Mouse (Mus musculus) lung, postnatal 4 days (tissue): ENCODE data around the gene Bpifb4.
A peak's percentile ranks its signal among the peaks of the same experiment; 100 is the strongest.

Experiments used
- DNase-seq, 2 experiments: peaks; one replicate each; pipeline ENCODE4 v3.0.0; 2021

The Bpifb4 gene

DNA sequence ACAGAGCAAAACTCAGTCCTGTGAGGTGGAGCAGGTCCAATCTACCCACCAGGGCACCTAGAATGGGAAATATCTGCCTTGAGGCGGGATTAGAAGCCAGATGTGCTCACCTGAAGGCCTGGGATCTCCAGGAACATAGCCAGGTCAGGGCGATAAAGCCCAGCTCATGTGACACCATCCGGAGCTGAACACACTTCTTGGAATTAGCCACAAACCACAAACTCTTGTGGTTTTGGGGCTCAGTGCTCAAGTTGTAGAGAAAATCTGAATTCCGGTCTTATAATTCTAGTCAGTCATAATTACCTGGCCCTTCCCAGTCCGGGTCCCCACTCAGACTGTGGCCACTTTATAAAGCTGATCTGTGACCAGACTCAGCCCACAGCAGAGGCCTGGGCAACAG lies at the start of gene Bpifb4:
TSS of gene Bpifb4 (plus strand) at position 370 of the 400 bp plus-strand sequence.
- no peak for DNase-seq

DNA sequence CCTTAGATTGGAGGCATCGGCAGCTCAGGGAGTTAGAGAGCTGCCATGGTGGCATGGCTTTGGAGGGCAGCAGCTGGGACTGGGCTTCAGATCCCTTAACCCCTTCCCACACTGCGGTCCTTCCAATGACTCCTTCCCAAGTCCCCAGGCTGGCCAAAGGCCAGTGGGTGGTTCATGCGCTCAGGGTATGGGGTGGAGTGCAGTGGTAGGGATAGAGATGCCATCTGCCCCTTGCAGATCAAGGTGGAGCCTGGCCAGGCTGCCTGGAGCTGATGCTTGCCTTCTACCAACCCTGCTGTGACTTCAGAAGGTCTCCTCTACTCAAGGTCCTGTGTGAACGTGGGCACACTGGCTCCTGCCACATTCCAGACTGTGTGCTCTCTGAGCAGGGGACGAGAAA lies 38.9 kb upstream of the Bpifb4 start:
- no peak for DNase-seq

DNA sequence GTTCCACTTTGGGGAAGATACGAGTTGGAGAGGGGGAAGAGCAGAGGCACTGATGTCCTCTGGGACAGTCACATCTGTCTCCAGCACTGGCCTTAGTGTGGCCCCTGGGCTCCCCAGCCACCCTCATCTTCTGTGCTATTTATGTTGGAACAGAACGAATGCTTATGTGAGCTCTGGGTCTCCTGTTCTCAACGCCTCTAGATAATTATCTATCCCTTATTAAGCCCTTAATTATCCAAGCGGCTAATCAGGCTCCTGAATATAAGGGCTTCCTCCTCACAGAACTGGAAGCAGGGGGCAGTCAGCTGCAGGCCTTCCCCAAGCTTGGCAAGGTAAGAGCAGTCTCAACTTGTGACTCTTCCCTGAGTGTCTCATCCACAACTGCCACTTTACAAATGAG lies 37.9 kb upstream of the Bpifb4 start, which contains the start of gene Bpifb6:
TSS of gene Bpifb6 (plus strand) at position 301 of the 400 bp plus-strand sequence.
- no peak for DNase-seq

DNA sequence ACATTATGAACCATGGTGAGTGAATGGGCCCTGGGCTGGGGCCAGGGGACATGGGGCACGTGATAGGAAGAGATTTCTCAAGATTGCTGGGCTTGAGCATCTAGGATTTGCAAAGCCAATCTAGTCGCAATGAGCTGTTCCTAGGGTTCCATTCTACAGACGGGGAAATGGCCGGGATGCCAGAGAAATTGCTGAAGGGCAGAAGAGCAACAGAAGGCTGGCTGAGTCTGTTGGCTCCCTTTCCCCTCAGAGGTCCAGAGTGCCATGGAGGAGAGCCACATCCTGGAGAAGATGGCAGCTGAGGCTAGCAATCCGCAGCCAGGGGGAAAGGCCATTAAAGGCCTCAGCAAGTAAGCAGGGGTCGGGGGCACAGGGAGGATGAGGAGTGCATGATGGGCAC lies 35.3 kb upstream of the Bpifb4 start:
- no peak for DNase-seq

DNA sequence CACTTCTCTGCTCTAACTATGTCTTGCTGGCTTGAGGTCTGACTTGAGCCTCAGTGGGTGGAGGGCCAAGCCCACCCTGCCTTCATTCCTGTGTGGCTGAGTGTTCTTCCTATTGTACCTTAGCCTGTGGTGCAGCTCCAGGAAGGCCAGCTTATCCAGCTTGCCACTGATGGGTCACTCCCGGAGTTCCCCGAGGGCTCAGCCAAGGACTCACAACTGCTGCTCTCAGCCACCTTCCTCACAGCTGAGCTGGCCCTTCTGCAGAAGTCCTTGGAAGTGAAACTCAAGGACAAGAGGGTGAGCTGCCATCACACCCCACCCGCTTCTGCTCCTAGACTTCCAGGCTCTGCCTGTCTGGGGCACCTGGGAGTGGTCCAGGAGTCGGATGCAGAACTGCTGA lies 31.4 kb upstream of the Bpifb4 start:
- DNase-seq: no peak

DNA sequence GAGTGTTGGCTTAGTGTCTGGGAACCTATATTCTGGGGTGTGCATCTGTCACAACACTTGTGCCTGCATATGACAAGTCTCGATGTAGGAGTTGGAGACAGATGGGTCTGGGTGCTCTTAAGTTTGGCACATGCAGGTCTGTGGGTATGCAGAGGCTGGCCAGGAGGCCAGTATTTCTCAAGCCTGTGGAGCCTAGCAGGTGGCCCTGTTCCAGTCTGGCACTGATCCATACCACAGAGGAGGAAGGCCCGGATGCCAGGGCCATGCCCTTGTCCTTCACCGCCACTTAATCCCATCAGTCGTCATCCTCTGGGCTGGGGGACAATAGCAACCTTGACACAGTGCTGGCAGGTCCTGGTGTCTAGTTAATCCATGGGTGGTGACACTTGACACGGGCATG lies 23.9 kb upstream of the Bpifb4 start:
- DNase-seq: peak in 1 of 2 experiments; percentile 29

GRCm38 (mm10) chr2:153917930-153918329 lies 20.1 kb upstream of the Bpifb4 start, which contains the start of gene Bpifb3:
Gene Bpifb3 (plus strand): TSS chr2:153918230.
- no peak for DNase-seq

DNA sequence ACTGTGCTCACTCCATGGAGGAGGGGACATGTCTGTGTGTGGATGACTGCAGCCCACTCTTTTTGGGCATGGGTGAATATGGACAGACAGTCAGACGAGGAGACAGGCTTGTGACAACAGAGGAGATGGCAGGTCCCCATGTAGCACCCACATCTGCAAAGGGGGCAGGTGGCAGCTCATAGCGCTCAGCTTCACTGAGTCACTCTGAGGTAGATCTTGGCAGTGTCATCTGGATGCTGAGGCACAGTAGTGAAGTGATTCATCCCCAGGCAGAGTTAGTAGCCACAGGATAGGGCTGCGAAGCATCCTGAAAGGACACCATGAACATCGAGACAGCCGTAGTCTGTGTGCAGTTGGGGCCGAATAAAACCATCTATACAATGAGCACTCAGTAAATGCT lies 16.8 kb upstream of the Bpifb4 start:
- no peak for DNase-seq

DNA sequence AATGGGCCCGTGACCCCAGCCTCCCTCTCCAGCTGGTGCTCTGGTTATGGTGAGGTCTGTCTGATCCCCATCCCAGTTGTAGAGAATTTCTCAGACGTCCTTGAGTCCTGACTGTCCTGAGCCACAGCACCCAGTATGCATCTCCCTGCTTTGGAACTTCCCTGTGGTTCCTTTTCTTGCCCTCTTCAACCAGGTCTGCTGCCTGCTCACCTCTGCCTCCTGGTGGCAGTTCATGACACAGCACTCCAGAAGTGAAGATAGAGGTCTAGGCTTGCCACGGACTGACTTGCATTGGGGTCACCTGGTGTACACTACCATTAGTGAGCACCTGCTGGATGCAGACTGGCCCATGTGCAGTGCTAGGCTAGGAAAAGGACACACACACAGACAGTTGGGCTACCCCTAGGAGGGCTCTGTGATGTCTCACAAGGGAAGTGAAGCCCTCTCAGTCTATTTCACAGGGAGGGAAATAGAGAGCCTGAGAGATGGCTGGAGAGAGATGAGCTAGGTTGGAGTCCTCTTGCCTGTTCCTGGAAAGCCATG lies 8.1 kb upstream of the Bpifb4 start:
- DNase-seq: peak; percentile 27 to 60

DNA sequence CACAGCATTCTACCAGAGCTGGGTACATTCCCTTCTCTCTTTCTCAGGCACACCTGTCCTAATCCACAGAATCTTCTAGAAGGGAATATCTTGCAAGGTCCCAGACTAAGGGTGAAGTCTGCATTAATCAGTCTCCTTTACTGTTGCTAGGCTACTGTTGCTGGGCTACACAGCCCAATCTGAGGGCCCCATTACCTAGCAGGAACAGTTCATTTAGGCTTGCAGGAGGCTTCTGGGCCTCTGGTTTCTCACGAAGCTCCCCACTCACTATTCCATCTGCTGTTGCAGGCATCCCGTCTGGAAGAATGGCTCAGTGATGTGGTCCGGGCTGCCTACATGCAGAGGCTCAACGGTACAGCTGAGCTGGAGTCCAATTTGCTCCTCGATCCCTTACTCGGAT lies 6.9 kb upstream of the Bpifb4 start:
- no peak for DNase-seq

DNA sequence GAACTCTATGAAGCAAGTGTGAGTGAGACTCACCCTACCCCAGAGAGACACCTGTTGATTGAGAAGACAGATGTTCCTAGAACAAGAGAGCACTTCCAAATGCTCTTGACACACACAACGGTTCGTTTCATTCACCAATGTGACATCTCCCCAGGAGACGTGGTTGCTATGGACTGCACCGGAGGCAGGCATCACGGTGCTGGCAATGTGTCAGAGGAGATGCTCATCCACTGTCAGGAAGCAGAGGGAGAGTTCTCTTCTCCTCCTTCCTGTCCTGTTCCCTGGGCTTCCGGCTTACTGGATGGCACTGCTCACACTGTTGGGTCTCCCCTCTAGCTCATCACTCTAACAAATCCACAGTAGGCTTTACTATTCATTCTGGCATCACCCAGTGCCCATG lies 4.7 kb upstream of the Bpifb4 start:
- DNase-seq: no peak

- no peak for DNase-seq
Measured at GRCm38 (mm10) chr2:153935348-153935747, 2.7 kb upstream of the Bpifb4 start.

GRCm38 (mm10) chr2:153943537-153943936 lies 5.5 kb downstream of the Bpifb4 start:
- DNase-seq: peak in 1 of 2 experiments; percentile 41

GRCm38 (mm10) chr2:153944567-153944966 lies 6.6 kb downstream of the Bpifb4 start:
- DNase-seq: no peak

DNA sequence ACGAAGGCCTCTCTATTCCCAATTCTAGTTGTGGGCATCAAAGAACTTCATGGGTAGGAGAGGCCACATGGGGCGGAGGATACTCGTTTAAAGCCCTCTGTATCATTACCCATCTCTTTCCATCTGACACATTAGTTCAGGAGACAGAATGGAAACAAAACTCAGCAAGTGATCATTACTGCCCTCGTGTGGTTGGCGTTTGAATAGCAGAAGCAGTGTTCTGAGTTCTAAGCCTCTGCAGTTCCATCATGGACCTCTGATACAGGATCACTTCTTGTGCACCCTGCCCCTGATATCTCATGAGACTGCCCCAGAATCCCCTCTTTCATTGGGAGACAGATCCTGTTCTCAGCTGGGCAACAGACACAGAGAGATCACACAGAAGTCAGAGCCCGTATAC lies 14.9 kb downstream of the Bpifb4 start:
- DNase-seq: peak in 1 of 2 experiments; percentile 51

DNA sequence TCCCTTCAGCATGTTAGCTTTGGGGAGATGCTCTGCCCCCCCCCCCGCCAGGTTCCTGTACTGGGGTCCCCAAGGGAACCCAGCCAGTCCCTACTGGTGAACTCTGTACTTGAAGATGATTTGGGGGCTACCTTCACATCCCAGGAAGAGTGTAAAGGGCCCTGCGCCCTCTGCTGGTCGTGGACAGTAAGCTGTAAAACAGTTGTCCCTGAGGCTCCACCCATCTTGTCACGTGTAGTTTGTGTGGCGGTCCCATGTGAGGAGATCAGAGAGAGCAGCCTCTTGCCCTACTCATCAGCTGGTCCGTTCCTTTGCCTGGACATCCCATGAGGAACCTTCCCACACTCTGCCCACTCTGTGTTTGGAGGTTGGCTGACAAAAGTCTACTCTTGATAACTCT lies 15.8 kb downstream of the Bpifb4 start:
- peak in 1 of 2 experiments; percentile 35 for DNase-seq

DNA sequence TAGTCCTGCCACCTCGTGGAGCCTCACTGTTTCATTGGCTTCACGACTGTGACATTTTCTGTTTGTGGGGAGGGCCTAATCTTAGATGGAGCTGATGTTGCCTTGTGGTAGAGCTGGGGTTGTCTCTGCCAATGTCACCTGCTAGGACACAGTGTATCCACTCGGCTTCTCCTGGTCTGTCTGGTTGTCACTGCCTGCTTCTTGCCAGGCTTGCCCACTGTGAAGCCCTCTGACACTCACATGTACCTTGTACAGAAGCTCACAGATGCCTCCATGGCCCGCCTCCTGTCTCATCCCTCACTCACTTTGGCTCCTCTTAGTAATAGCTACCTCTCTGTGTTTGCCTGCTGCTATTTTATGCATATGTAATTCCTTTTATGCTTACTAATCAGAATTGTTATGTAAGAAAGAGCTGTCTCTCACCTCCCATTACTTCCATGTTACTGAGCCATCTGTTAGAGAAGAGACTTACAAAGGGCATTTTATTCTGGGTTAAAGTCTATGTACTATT lies 24.9 kb downstream of the Bpifb4 start:
- DNase-seq: no peak

DNA sequence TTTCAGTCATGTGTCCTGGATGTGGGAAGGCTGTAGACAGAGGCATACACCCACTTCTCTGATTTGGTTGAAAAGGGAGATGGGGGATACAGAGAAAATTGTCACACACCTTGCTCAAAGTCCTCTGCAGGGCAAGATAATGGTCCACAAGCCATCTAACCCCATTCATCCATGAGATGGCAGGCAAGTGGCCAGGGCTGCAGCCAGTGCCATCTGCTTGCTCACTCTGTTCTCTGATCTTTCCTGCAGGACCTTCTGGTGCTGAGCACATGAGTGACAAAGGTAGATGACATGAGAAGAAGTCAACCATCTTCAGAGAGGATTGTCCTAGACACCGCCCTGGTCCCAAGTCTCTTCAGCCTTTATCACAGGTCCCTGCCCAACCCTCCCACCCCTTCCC lies 25.3 kb downstream of the Bpifb4 start:
- no peak for DNase-seq

GRCm38 (mm10) chr2:153970221-153970620 lies 32.2 kb downstream of the Bpifb4 start:
- DNase-seq: no peak

DNA sequence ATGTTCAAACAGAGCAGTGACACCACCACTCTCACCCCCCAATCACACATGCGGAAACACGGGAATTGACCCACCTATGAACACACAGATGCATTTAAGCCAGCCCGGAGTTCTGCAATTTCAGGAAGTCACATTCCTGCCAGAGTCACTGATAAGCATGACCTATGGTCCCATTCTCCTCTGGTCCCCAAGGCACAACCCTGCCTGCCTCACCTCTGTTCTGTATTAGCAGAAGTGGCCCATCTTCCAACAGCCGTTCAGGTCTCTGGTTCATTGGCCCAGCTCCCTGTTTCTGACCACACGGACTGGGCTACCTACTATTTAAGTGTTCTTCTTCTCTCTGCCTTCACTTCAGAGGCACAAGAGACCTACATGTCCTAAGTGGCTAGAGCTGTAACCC lies 36.6 kb downstream of the Bpifb4 start, which contains the start of gene Bpifa6:
TSS of gene Bpifa6 (plus strand) at position 364 of the 400 bp plus-strand sequence.
- DNase-seq: no peak

DNA sequence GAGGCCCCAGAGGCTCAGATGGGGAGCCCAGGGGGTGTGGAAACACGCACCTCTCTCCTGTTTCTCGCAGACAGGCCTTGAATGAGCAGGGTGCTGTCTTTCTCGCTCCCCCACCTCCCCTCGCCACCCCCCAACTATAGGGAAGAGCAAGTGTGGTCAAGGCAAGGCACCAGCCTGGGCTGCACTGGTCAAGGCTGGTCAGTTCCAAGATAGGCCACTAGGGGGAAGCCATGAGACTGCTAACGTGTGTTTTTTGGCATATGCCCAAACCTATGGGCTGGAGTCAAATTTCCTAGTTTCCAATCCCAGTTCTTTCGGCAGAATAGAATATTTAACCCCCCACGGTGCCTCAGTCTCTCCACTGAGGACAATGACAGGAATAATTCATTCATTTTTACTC lies 57.8 kb downstream of the Bpifb4 start:
- DNase-seq: peak; percentile 59 to 83

GRCm38 (mm10) chr2:154000501-154000900 lies 62.5 kb downstream of the Bpifb4 start:
- DNase-seq: no peak

DNA sequence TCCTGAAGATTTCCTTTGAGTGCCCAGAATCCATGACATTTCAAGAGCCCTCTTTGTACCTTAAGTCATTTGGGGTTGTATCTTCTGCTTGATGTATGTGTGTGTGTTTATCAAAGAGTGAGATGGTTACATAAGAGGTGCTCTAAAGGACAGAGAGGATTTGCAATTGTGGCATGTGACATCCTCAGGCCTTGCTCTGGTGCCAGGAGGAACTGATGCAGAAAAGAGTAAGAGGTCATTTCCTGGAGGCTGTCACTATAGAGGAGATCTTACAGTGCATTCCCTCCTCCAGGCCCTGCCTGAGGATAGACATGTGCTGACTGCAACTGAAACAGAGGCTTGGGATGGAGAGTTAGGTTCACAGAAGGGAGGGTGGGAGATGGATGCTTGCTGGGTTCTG lies 63.0 kb downstream of the Bpifb4 start:
- DNase-seq: no peak

DNA sequence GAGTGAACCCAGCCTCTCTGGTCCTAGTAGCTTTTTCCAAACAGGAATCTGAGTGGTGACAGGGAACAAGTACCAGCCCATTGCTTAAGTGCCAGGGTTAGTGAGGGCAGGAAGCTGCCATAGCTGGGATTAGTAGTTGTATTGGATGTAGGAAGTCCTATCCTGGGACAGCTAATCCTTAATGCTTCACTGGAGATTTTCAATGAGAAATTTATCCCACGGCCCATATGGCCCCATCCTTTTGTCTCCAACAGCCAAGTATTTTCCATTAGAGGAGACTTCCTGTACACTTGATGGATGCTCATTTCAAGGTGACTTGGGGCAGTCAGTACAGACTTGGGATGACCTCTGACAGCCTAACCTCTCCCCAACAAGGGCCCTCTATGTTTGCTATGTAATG lies 66.4 kb downstream of the Bpifb4 start:
- DNase-seq: no peak

- DNase-seq: no peak
Measured at GRCm38 (mm10) chr2:154005094-154005493, 67.1 kb downstream of the Bpifb4 start.
